Mouse (Mus musculus): ENCODE measurements at regions not wholly inside any gene's neighbourhood (a gene's known extent, or its start where the extent isn't known, plus 50 kb on each side); places are given as distances from the start of the nearest gene placed in this dataset.

- TF ChIP-seq POLR2A (IDR thresholded peaks at IDR 0.05; ENCODE audit: low read depth, low read length) (no peak), CTCF (conservative IDR thresholded peaks at IDR 0.05; ENCODE audit: insufficient read depth, insufficient read length, low read depth, low read length) (no peak)
Measured at GRCm38 (mm10) chr2:117977033-117977432, 134.6 kb upstream of the Thbs1 start.

All from kidney, adult 2 months (tissue).